Mouse (Mus musculus): Measurements from ENCODE around the gene Urah. TPM values are rescaled to one million over a fixed set of nuclear protein-coding genes. Genes with fewer than 3 reads are reported as not detected.

Gene Urah
- polyA plus RNA-seq (2017; shearing (Covaris generic)) = not detected

DNA sequence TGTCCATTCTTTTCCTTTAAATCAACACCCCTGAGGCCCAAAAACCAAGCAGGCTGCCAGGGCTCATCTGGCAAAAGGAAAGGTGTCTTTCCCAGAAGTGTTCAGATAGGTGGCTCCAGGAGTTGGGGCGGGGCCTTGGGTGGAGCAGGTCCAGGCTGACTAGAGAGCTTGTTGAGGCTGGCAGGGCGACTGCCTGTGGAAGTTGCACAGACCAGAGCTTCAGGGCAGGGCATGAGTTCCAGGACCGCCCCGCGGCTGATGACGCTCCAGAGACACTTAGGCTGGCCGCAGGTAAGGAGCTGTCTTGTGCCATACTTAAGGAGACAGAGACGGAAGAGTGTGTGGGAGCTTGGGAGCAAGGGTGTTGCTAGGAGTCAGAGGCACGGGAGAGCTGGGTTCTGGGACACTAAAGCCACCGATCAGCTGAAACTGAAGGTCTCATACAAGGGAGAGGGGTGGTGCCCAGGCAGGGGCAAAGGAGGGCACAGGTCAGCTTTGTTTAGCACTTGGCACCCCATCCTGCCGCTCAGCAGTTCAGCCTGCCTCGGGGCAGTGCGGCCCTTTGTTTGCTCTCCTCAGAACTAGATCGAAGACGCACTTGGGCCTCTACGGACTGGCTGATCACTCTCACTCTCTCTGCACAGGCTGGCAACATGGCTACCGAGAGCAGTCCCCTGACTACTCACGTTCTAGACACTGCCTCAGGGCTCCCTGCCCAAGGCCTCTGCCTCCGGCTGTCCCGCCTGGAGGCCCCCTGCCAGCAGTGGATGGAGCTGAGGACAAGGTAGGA, at the start of gene Urah:
Gene Urah (plus strand): TSS at position 51 of the 790 bp plus-strand sequence.

GRCm38 (mm10) chr7:140787406-140788052, 47.3 kb upstream of the Urah start, which contains the start of gene Syce1:
Gene Syce1 (minus strand): TSS chr7:140787852.

GRCm38 (mm10) chr7:140821653-140822329, 13.0 kb upstream of the Urah start, which contains the start of gene Zfp941:
Gene Zfp941 (minus strand): TSS chr7:140822178.

GRCm38 (mm10) chr7:140844905-140845665, 10.3 kb downstream of the Urah start, which contains the start of gene Scgb1c1:
Gene Scgb1c1 (plus strand): TSS chr7:140845547.

GRCm38 (mm10) chr7:140847755-140848580, 13.2 kb downstream of the Urah start, which contains the start of gene Odf3:
Gene Odf3 (plus strand): TSS chr7:140847805.

DNA sequence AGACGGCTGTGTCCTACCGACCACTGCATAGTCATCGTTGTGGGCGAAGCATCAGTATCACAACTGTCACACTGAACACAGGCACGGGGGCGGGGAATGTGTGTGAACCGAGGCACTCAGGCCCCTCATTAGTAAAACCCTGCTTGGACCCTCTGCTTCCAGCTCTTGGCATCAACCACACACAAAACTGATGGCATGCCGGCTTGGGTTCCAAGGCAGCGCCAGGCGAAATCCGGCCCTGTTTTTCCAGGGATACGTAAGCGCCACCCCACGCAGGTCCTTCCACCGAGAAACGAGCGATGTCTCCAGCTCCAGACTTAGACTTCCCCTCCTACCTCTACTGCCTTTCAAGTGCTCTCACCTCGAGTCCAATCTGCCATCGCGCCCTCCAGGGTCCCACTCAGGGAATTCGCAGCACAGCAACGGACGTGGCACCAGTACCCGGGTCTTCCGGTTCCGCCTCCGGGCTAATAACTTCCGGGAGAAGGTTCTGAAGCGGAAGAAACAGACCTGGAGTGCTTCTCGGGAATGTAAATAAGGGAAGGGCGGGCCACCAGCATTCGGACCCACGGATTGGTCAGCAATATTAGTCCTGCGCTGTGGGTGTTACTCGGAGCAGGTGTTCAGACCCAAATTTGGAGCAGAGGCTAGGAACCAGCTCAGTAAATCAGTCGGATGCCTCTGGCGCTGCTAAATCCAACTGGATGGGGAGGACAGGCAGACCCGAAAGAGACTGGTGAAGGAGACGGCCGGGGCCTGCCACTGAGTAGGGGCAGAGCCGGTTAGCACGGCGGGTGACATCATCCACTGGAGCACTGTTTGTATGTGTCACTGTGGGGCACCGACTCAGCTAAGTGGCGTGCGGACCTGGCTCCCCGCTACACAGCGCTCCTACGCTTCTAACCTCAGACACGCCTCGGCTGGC, 21.3 kb downstream of the Urah start, which contains the start of gene Gm45785:
Gene Gm45785 (minus strand): TSS at position 472 of the 925 bp plus-strand sequence.

GRCm38 (mm10) chr7:140856785-140857549, 22.1 kb downstream of the Urah start, which contains the start of gene Ric8a:
Gene Ric8a (plus strand): TSS chr7:140856957.

DNA sequence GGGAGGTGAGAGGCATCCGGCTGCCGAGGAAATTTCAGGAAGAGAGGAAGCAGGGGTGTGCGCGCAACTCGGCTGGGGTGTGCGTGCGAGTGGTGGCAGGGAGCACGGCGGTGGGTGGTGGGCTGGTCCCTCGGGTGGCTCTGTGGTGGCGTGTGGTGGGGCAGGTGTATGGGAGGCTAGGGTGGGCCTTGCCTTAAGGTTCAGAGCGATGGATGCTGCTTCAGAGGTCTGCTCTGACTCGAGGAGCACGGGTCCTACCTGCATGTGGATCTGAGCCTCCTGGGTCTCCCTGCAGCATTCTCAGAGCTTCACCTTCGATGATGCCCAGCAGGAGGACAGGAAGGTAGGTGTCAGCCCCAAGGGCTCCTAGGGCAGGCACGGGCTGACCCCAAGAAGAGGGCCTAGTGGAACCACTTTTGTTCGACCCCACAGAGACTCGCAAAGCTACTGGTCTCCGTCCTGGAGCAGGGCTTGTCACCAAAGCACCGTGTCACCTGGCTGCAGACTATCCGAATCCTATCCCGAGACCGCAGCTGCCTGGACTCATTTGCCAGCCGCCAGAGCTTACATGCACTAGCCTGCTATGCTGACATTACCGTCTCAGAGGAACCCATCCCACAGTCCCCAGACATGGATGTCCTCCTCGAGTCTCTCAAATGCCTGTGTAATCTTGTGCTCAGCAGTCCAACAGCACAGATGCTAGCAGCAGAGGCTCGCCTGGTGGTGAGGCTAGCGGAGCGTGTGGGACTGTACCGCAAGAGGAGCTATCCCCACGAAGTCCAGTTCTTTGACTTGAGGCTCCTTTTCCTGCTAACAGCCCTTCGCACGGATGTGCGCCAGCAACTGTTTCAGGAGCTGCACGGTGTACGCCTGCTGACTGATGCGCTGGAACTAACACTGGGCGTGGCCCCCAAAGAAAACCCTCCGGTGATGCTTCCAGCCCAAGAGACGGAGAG, 23.0 kb downstream of the Urah start, which contains the start of gene Bet1l:
Gene Bet1l (minus strand): TSS at position 28 of the 956 bp plus-strand sequence.

DNA sequence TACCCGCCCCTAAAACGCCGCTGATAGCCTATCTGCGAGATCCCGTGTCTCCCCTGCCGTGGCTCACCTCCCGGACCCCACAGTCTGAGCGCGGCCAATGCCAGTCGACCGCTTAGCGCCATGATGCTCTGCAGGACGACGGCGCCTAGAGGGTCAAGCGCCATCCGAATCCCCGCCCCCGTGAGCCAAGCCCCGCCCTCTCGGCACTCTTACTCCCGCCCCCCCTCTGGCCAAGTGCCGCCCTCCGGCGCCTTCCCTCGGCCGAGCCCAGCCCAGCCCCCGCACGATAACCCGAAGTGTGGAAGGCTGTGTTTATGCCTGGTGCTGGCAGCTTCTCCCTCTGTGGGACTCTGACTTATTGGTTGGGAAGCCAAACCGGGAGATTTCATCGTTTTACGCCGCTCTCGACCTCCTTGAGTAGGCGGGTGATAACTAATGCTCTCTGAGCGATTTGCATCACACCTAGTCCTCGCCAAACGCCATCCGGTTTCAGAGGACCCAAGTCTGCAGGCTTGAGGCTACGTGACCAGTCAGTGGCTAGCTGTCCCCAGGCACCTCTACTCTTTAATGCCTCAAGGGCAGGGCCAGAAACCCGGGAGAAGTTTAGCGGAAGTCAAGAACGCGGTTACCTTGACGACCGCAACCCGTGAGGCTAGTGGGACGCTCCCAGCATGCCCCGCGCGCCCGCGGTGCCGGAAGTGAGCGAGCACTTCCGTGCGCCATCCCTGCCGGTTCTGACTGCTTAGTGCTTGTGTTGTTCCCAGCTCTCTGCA, 47.1 kb downstream of the Urah start, which contains the start of the genes Psmd13 and Sirt3:
Gene Psmd13 (plus strand): TSS at position 273 of the 773 bp plus-strand sequence.
Gene Sirt3 (minus strand): TSS at position 614 of the 773 bp plus-strand sequence.

Other genes starting within 250 kb of the Urah start
- gene Olfr46, start 233.7 kb upstream of the Urah start, polyA plus RNA-seq (2017; shearing (Covaris generic)) = not detected
- gene Olfr61, start 206.0 kb upstream of the Urah start, polyA plus RNA-seq (2017; shearing (Covaris generic)) = not detected
- not detected for gene Olfr53, start 188.6 kb upstream of the Urah start, polyA plus RNA-seq (2017; shearing (Covaris generic))
- 0.02 TPM for gene Olfr539, start 175.1 kb upstream of the Urah start, polyA plus RNA-seq (2017; shearing (Covaris generic))
- gene Olfr45, start 153.1 kb upstream of the Urah start, polyA plus RNA-seq (2017; shearing (Covaris generic)) = not detected
- not detected for gene Olfr541, start 137.8 kb upstream of the Urah start, polyA plus RNA-seq (2017; shearing (Covaris generic))
- gene Cyp2e1, start 71.3 kb upstream of the Urah start, polyA plus RNA-seq (2017; shearing (Covaris generic)) = not detected
- gene Syce1, start 47.2 kb upstream of the Urah start, polyA plus RNA-seq (2017; shearing (Covaris generic)) = 0.40 TPM
- 0.46 TPM for gene Zfp941, start 12.8 kb upstream of the Urah start, polyA plus RNA-seq (2017; shearing (Covaris generic))
- gene Scgb1c1, start 10.5 kb downstream of the Urah start, polyA plus RNA-seq (2017; shearing (Covaris generic)) = not detected
- not detected for gene Odf3, start 12.8 kb downstream of the Urah start, polyA plus RNA-seq (2017; shearing (Covaris generic))
- not detected for gene Gm45785, start 21.3 kb downstream of the Urah start, polyA plus RNA-seq (2017; shearing (Covaris generic))
- 163 TPM for gene Ric8a, start 21.9 kb downstream of the Urah start, polyA plus RNA-seq (2017; shearing (Covaris generic))
- 65.2 TPM for gene Bet1l, start 22.6 kb downstream of the Urah start, polyA plus RNA-seq (2017; shearing (Covaris generic))
- gene Psmd13, start 47.0 kb downstream of the Urah start, polyA plus RNA-seq (2017; shearing (Covaris generic)) = 270 TPM
- gene Sirt3, start 47.3 kb downstream of the Urah start, polyA plus RNA-seq (2017; shearing (Covaris generic)) = 10.4 TPM
- not detected for gene Cox8b, start 65.4 kb downstream of the Urah start, polyA plus RNA-seq (2017; shearing (Covaris generic))
- gene Nlrp6, start 85.9 kb downstream of the Urah start, polyA plus RNA-seq (2017; shearing (Covaris generic)) = not detected
- 40.2 TPM for gene Pgghg, start 106.4 kb downstream of the Urah start, polyA plus RNA-seq (2017; shearing (Covaris generic))
- gene Ifitm5, start 115.3 kb downstream of the Urah start, polyA plus RNA-seq (2017; shearing (Covaris generic)) = 0.98 TPM
- gene Gm45717, start 120.9 kb downstream of the Urah start, polyA plus RNA-seq (2017; shearing (Covaris generic)) = not detected
- 30.3 TPM for gene Ifitm2, start 121.0 kb downstream of the Urah start, polyA plus RNA-seq (2017; shearing (Covaris generic))
- gene Ifitm1, start 132.2 kb downstream of the Urah start, polyA plus RNA-seq (2017; shearing (Covaris generic)) = not detected
- 8.5 TPM for gene Ifitm3, start 175.8 kb downstream of the Urah start, polyA plus RNA-seq (2017; shearing (Covaris generic))
- gene Ifitm6, start 182.9 kb downstream of the Urah start, polyA plus RNA-seq (2017; shearing (Covaris generic)) = not detected
- not detected for gene Gm17387, start 194.1 kb downstream of the Urah start, polyA plus RNA-seq (2017; shearing (Covaris generic))
- gene B4galnt4, start 226.1 kb downstream of the Urah start, polyA plus RNA-seq (2017; shearing (Covaris generic)) = 15.5 TPM
- 411 TPM for gene Pkp3, start 243.2 kb downstream of the Urah start, polyA plus RNA-seq (2017; shearing (Covaris generic))